Mouse (Mus musculus) midbrain, embryonic 11.5 days (tissue): ENCODE measurements around the gene Nlrp9c. TPM values are rescaled to one million over a fixed set of nuclear protein-coding genes. Genes with fewer than 3 reads are reported as not detected.
"Not testable (repeated sequence)": the region's sequence is repeated elsewhere in the genome, so short reads cannot be mapped to it uniquely, and the experiment has no call there.

Experiments
- ATAC-seq: fragments of 200-750 bp; cut with Nextera tagmentation; 2 replicates; pipeline ENCODE4 v1.8.0; 2017; ENCODE audit warnings: moderate TSS enrichment, moderate library complexity; ENCODE audit not compliant: low FRiP score
- DNase-seq: peaks from one replicate; pipeline ENCODE4 v3.0.0; 2015; ENCODE audit warnings: low spot score; ENCODE audit errors: missing footprints
- H3K27ac ChIP-seq: fragments of 300-500 bp; sonication (generic); 2 replicates; pipeline ENCODE4 v1.5.1; 2014; ENCODE audit warnings: low read depth, low read length
- H3K27me3 ChIP-seq: fragments of 300-500 bp; sonication (generic); 2 replicates; pipeline ENCODE4 v1.6.1; 2014; ENCODE audit warnings: mild to moderate bottlenecking, low read length, moderate library complexity, mixed read lengths; ENCODE audit not compliant: control insufficient read depth, insufficient read depth
- H3K36me3 ChIP-seq: fragments of 300-500 bp; sonication (generic); 2 replicates; pipeline ENCODE4 v1.6.1; 2014; ENCODE audit warnings: mild to moderate bottlenecking, low read length, moderate library complexity, mixed read lengths; ENCODE audit not compliant: control insufficient read depth, insufficient read depth
- H3K4me1 ChIP-seq: fragments of 300-500 bp; sonication (generic); 2 replicates; pipeline ENCODE4 v1.6.1; 2014; ENCODE audit warnings: low read length; ENCODE audit not compliant: control insufficient read depth, insufficient read depth
- H3K4me2 ChIP-seq: fragments of 300-500 bp; sonication (generic); 2 replicates; pipeline ENCODE4 v1.6.1; 2014; ENCODE audit warnings: mild to moderate bottlenecking, moderate library complexity
- H3K4me3 ChIP-seq: fragments of 300-500 bp; sonication (generic); 2 replicates; pipeline ENCODE4 v1.5.1; 2014; ENCODE audit warnings: low read depth, low read length
- H3K9ac ChIP-seq: fragments of 300-500 bp; sonication (generic); 2 replicates; pipeline ENCODE4 v1.6.1; 2014; ENCODE audit warnings: low read length
- H3K9me3 ChIP-seq: fragments of 300-500 bp; sonication (generic); 2 replicates; pipeline ENCODE4 v1.6.1; 2016; ENCODE audit warnings: low read length; ENCODE audit not compliant: control insufficient read depth
- WGBS: fragments of 180-500 bp; shearing (Covaris S2); extraction: QIAGEN DNeasy Blood & Tissue Kit; methylation state at CpG from one replicate; pipeline ENCODE4 v1.1.7; 2014; 5-methylcytosine and 5-hydroxymethylcytosine counted together
- polyA plus RNA-seq: library from polyadenylated mRNA; unstranded; fragments of >200 nt; fragmentation: Nextera tagmentation; extraction: Ambion mirVana; gene quantifications from 2 replicates; pipeline ENCODE4 v1.2.1, GENCODE M21; 2014

The Nlrp9c gene
- polyA plus RNA-seq, result not detected in 2 replicates

GRCm38 (mm10) chr7:26403600-26403999 lies at the start of gene Nlrp9c:
TSS of gene Nlrp9c (minus strand) at chr7:26403700.
- 67% methylated on average over 2 of the region's 2 CpGs for WGBS
- ATAC-seq, H3K27me3 ChIP-seq, H3K9ac ChIP-seq, H3K9me3 ChIP-seq, H3K4me3 ChIP-seq, H3K36me3 ChIP-seq, H3K4me2 ChIP-seq, DNase-seq, H3K4me1 ChIP-seq, H3K27ac ChIP-seq: not testable (repeated sequence)

DNA sequence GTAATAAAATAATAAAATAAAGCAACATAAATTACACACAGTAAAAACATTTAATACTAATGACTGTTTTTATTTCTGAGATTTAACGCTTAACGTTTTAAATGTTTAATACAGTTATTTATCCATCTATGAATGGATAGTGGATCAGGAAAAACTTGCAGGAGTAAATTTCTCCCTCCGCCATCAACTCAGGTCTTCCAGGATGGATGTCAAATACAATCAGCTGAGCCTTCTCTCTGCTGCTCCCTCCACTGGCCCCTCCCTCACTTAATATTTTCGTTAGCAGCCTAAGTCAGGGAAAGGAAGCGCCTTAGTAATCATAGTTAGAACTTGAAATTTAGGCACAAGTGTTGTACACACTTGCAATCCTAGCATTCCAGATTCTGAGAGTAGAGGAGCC lies 31.3 kb upstream of the Nlrp9c start, which contains the start of gene Nlrp4a:
Gene Nlrp4a, plus strand, starts transcription at position 301 of the 400 bp plus-strand sequence.
- no peaks in the 10 kb centered on the region for H3K4me1 ChIP-seq
- no peak within 1 kb of the TSS for H3K4me3 ChIP-seq
- DNase-seq (no peak), ATAC-seq (no peak)
- H3K4me2 ChIP-seq, result no peak within 1 kb of the TSS
- H3K27me3 ChIP-seq, result no peaks in the 10 kb centered on the region
- no peaks in the 10 kb centered on the region for H3K36me3 ChIP-seq
- no peak within 1 kb of the TSS for H3K27ac ChIP-seq
- no peak within 1 kb of the TSS for H3K9ac ChIP-seq
- H3K9me3 ChIP-seq, result 0 out of 2 replicates have a peak, but pooled peaks cover 2% of the 10 kb centered on the region
- WGBS, result 86% methylated on average over 5 of the region's 5 CpGs

DNA sequence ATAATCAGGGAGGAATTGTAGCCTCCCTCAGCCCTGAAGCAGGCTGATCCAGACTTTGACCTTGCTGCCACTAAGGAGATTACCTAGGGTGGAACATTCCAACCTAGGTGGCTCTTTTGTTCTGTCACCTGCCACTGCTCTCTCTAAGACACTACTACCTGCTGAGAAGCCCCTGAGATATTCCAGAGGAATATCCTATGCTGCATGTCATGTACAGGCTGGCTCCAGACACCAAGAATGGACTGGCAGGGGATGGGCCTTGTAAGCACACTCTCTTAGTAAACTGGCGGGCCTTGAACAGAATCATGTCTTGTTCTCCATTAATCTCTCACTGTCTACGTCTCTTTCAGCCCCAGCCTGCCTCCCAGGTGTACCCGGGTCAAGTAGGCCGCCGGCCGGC lies 11.7 kb downstream of the Nlrp9c start:
- not testable (repeated sequence) for DNase-seq, H3K4me1 ChIP-seq, H3K27ac ChIP-seq, H3K36me3 ChIP-seq, ATAC-seq, H3K9ac ChIP-seq, H3K9me3 ChIP-seq, H3K4me2 ChIP-seq, H3K27me3 ChIP-seq, H3K4me3 ChIP-seq
- 90% methylated on average over 6 of the region's 6 CpGs for WGBS

DNA sequence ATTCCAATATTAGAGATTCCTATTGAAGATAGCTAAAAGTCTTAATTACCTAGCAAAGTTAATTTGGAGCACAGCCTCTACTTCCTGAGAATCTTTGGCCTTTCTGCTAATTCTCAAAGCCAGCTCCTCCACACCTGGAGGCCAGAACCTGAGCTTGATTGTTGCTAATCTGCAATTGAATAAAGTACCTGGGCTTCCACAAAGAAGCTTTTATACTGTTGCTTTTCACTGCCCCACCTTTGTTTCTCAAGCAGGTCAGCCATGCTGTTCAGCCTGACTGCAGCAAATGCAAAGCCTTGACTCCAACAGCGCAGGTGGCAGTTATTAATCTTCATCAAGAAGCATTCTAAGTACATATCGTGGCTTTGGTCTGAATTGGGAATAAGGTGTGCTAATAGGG lies 12.4 kb downstream of the Nlrp9c start:
- H3K9me3 ChIP-seq, H3K36me3 ChIP-seq, H3K27ac ChIP-seq, H3K4me3 ChIP-seq, H3K4me1 ChIP-seq, DNase-seq, H3K9ac ChIP-seq, H3K27me3 ChIP-seq, H3K4me2 ChIP-seq, ATAC-seq: not testable (repeated sequence)
- WGBS, result 73% methylated on average over 2 of the region's 2 CpGs

- not testable (repeated sequence) for DNase-seq, H3K4me3 ChIP-seq, H3K27me3 ChIP-seq, H3K36me3 ChIP-seq, H3K9ac ChIP-seq, H3K9me3 ChIP-seq, H3K4me1 ChIP-seq, ATAC-seq, H3K27ac ChIP-seq, H3K4me2 ChIP-seq
- WGBS, result 89% methylated on average over 5 of the region's 5 CpGs
Observed at GRCm38 (mm10) chr7:26386691-26387090, 16.8 kb downstream of the Nlrp9c start.

DNA sequence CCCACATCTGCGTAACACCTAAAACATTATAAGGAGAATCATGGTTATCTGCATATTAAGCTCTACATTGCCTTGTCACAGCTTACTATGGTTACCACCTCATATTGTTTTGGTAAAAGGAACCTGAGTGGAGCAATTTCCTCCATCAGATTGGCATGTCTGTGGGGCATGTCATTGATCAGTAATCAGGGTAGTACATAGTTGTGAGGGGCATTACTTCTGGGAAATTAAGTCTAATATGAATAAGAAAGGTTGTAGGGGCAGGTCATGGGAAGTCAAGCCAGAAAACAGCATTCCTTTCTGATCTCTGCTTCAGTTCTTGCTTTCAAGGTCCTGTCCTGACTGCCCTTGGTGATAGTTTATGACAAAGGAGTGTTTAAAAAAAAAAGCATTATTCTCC lies 22.7 kb downstream of the Nlrp9c start:
- no peak for DNase-seq
- no peak for ATAC-seq
- Histone ChIP-seq H3K9me3 (no peaks in the 10 kb centered on the region), H3K27ac (no peak overlapping the region), H3K4me1 (no peaks in the 10 kb centered on the region), H3K27me3 (no peaks in the 10 kb centered on the region), H3K36me3 (no peaks in the 10 kb centered on the region), H3K4me2 (no peak overlapping the region), H3K9ac (no peak overlapping the region), H3K4me3 (no peak overlapping the region)
- 85% methylated on average over 1 of the region's 1 CpGs for WGBS

- not testable (repeated sequence) for H3K9me3 ChIP-seq, H3K27ac ChIP-seq, DNase-seq, H3K36me3 ChIP-seq, H3K4me3 ChIP-seq, H3K27me3 ChIP-seq, H3K4me1 ChIP-seq, H3K4me2 ChIP-seq, H3K9ac ChIP-seq, ATAC-seq
- 88% methylated on average over 5 of the region's 5 CpGs for WGBS
Observed at GRCm38 (mm10) chr7:26373221-26373620, 30.3 kb downstream of the Nlrp9c start.

- H3K36me3 ChIP-seq, DNase-seq, H3K4me3 ChIP-seq, H3K9ac ChIP-seq, H3K27ac ChIP-seq, H3K9me3 ChIP-seq, H3K4me2 ChIP-seq, H3K27me3 ChIP-seq, ATAC-seq, H3K4me1 ChIP-seq: not testable (repeated sequence)
- 88% methylated on average over 5 of the region's 6 CpGs for WGBS
Observed at GRCm38 (mm10) chr7:26356719-26357118, 46.8 kb downstream of the Nlrp9c start.

GRCm38 (mm10) chr7:26352258-26352657 lies 51.2 kb downstream of the Nlrp9c start:
- not testable (repeated sequence) for H3K9me3 ChIP-seq, ATAC-seq, DNase-seq, H3K36me3 ChIP-seq, H3K27ac ChIP-seq, H3K4me3 ChIP-seq, H3K27me3 ChIP-seq, H3K9ac ChIP-seq, H3K4me1 ChIP-seq, H3K4me2 ChIP-seq
- WGBS, result 92% methylated on average over 2 of the region's 3 CpGs

GRCm38 (mm10) chr7:26350177-26350576 lies 53.3 kb downstream of the Nlrp9c start:
- ATAC-seq, result not testable (repeated sequence)

More at GRCm38 (mm10) chr7:26350177-26350576, 53.3 kb downstream of the Nlrp9c start:
- H3K9ac ChIP-seq, H3K4me2 ChIP-seq, H3K9me3 ChIP-seq, H3K4me1 ChIP-seq, H3K4me3 ChIP-seq, H3K36me3 ChIP-seq, H3K27me3 ChIP-seq, DNase-seq, H3K27ac ChIP-seq: not testable (repeated sequence)
